Mouse (Mus musculus) spleen, embryonic (tissue): ENCODE results near the gene Thoc5.

Experiments
- CTCF ChIA-PET: fragments of 350-600 bp; sonication (Branson Sonifier 250); formaldehyde crosslinking; loops from one replicate; lab custom pipeline; 2022; lab: Charles Lee

Gene Thoc5

DNA sequence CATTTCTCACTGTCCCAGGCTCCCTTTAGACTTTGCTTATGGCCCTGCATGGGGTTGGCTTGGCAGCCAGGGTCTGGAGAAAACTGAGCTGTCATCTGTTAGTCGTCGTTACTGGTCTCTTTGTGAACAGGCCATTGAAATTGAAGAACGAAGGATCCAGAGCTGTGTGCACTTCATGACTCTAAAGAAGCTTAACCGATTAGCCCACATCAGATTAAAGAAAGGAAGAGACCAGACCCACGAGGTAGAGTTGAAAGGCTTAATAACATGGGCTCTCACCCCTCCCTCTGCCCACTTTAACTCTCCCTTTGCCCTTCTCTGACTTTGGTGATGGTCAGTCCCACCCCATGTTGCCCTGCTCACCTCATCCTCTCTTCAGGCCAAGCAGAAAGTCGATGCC, 6.8 kb downstream of the Thoc5 start:
- CTCF ChIA-PET, result no interaction called here

GRCm38 (mm10) chr11:4906231-4906630, 11.1 kb downstream of the Thoc5 start:
- CTCF ChIA-PET, result no interaction called here

DNA sequence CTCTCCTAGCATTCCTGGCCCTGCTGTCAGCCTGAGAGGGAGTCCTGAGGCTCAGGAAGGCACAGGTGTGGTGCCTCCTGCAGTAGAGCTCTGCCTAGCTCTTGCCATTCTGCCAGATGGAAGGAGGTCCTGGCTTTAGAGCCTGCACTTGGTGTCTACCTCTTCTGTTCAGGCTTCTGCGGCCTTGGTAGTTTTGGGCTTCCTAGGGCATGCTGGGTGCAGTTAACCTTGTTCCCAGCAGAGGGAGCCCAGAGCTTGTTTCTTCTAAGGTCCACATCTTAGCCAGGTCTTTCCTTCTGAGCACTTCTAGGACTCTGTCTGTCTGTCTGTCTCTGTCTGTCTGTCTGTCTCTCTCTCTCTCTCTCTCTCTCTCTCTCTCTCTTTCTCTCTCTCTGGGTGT, 20.9 kb downstream of the Thoc5 start:
- CTCF ChIA-PET, result interaction anchor here (0.7 kb wide), 1 partner anchor 66 kb away, joined by 4 read pairs; no protein-coding TSS in a partner anchor

GRCm38 (mm10) chr11:4921281-4921680, 26.2 kb downstream of the Thoc5 start:
- CTCF ChIA-PET, result no interaction called here

DNA sequence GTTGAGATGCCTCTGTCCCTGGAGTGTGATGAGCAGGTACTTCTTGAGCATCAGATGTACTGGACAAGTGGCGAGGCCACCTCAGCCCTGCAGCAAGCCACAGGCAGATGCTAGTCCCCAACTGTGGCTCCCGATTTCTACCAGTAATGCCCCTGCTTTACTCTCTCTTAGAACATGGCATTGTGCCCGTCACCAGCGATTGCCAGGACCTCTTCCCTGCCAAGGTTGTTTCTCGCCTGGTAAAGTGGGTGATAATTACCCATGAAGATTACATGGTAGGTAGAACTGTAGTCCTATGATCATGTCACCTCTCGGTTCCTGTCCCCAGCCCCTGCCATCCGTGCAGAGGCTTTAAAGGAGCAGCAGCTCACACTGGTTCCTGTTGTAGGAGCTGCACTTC, 26.6 kb downstream of the Thoc5 start:
- CTCF ChIA-PET, result no interaction called here

- CTCF ChIA-PET, result no interaction called here
Measured at GRCm38 (mm10) chr11:4927224-4927623, 32.1 kb downstream of the Thoc5 start.

DNA sequence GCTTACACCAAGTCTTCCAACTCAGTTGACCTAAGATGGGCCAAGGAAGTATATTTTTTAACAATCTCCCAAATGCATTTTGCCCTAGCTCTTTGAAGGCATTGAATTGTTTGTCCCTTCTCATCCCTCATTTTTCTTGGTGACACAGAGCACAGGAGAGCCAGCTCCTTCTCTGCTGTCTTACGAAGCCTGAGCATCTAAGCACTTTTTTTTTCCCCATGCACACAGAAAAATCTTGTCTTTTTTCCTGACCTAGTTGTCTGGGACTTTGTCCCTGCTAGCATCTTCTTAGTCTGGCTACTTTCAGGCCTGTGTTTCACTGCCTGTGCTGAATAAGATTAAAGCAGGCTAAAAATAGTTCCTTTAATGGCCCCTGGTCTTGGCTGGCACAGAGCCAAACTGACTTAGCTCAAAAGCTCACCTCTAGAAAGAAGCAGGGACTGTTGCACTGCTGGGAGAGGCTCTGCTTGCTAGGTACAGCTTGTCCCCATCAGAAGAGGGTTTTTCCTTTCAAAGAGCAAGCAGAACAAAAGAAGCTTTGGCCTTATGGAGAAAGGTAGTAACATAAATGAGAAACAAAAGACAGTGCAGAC, 36.0 kb downstream of the Thoc5 start:
- CTCF ChIA-PET, result no interaction called here

GRCm38 (mm10) chr11:4936243-4936642, 41.1 kb downstream of the Thoc5 start:
- CTCF ChIA-PET, result no interaction called here

DNA sequence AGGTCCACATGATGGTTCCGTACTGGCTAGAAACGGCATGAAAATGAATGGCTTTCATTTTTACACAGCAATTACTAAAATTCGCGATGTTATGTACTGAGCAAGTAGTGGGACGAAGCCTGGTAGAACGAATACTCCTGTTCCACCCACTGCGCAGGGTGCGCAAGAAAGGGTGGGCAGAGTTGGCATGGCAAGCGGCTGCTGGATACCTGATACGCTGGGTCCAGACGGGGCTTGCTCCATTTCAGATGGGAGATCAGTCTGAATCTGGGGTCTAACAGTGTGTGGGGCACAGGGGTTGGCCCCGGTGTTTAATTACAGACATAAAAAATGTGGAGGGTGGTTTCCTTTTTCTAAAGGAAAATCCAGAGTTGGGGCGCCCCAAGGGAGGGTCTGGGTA, 51.4 kb downstream of the Thoc5 start:
- CTCF ChIA-PET, result no interaction called here

- CTCF ChIA-PET, result interaction anchor here (0.6 kb wide), 2 partner anchors 15 to 59 kb away, joined by 3 to 5 read pairs; no protein-coding TSS in a partner anchor
Measured at GRCm38 (mm10) chr11:4946947-4947812, 52.1 kb downstream of the Thoc5 start.

DNA sequence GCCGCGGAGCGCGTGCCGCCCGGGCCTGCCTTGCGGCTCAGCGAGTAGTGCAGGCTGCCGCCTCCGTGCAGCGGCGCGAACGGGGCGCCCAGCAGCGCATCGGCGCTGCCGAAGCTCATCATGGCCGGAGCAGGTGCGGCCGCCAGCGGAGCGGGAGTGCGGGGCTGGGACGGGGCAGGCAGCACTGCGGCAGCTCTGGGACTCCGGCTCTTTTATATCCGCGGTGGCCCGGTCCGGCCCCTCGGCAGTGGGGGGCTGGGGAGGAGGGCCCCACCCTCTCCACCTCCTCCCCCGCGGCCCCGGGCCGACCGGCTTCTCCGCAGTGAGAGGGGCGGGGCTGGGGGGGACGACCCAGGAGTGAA, 52.7 kb downstream of the Thoc5 start, which contains the start of gene Nefh:
Nefh (minus strand) TSS at position 252 of the 362 bp plus-strand sequence.
- CTCF ChIA-PET, result interaction anchor here (0.6 kb wide), 1 partner anchor 15 kb away, joined by 3 read pairs; no protein-coding TSS in a partner anchor

GRCm38 (mm10) chr11:4948792-4949191, 53.7 kb downstream of the Thoc5 start:
- CTCF ChIA-PET, result no interaction called here

DNA sequence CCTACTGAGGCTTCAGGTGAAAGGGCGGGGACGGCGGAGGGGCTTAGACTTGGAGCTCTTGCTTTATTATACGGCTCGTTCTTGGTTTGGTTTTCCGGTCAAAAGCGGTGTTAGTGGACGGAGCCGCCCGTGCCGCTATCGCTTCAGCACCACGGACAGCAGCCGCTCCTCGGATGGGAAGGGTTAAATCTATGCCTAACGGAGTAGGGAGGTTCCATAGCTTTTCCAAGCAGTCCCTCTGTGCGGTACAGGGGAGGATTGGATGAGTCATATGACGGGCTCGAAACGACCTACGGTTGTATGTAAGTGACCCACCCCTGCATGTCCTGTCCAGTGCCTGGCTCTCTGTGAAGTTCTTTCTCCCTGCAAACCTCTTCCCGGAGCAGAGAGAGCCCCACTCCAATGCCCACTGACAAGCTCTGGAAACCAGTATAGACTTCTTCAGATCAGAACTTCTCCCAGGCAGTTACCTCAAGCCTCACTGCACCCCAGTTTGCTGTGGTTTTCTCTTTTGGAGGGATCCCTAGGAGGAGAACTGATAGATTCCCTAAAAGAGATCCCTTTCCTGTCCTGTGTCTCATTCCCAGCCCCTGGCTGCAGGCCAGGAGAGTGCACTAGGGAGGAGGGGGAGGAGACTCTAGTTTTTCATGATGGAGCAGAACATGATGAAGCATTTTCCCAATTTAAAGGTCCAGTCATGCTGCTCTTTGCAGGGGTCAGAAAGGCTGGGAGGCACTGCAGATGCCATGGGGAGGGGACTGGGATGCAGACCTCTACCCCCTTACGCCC, 54.3 kb downstream of the Thoc5 start:
- CTCF ChIA-PET, result no interaction called here

DNA sequence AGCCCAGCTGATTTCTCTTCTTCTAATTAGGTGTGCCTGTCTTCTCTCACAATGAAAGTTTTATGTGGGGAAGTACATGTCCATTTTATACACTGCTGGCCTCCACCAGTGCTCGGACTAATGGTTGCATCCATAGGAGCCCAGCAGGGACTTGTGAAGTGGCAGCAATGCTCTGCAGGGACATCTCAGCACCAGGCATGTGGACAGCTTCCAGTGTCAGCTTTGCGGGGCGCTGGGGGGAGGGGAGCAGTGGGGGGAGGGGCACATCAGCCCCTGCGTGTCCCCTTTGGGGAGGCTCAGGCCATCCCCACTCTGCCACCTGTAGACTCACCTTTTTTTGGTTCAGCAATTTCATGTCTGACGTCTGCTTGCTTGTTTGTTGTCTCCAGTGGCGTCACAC, 58.3 kb downstream of the Thoc5 start:
- CTCF ChIA-PET, result no interaction called here

GRCm38 (mm10) chr11:4953918-4954317, 58.8 kb downstream of the Thoc5 start:
- CTCF ChIA-PET, result no interaction called here

DNA sequence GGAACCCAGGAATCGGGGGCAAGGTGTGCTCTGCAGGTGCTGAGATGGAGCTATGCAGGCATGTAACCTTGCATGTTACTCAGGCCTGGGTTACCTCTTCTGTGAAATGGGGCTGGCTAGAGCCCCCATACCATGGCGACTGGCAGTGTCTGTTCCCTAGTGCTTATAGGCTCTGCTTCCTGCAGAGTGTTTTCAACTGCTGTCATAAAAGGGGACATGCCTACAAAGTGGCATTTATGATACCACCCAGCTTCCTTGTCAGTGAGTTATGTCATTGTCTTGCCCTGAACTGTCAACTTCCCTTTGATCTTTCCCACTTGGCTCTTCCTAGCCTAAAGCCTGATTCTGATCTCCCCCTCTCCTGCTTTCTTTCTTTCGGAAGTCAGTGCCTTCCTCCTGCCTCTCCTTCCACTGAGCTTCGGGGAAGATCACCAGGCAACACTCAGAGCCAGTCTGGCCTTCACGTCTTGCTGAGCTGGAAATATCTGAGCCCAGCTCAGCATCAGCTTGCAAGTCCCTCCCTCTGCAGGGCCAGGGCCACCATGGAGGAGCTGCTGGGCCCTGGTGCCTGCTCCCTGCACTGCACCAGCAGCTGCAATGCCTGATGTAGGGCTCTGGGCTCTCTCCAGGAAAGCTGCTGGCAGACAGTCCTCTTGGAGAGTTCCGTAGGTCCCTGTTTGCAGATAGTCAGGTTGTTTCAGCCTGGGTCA, 68.1 kb downstream of the Thoc5 start:
- CTCF ChIA-PET, result interaction anchor here (0.7 kb wide), 1 partner anchor 16 kb away, joined by 3 read pairs; no protein-coding TSS in a partner anchor

DNA sequence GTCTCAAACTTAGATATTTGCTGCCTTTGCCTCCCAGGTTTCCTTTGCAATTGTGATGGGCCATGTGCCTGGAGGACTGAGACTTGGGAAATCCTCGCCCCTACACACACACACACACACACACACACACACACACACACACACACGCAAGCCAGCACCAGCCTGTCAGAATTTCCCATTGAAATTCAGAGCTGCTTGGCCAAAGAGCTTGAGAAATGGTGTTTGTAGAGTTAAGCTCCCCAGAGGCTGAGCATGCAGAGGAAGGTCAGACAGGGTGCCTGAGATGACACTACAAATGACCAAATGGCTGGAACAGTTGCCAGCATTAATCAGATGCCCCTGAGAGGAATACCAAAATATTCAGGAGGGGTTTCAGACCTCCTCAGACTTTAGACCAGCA, 71.2 kb downstream of the Thoc5 start:
- CTCF ChIA-PET, result no interaction called here

- CTCF ChIA-PET, result no interaction called here
Measured at GRCm38 (mm10) chr11:4966888-4967287, 71.8 kb downstream of the Thoc5 start.

DNA sequence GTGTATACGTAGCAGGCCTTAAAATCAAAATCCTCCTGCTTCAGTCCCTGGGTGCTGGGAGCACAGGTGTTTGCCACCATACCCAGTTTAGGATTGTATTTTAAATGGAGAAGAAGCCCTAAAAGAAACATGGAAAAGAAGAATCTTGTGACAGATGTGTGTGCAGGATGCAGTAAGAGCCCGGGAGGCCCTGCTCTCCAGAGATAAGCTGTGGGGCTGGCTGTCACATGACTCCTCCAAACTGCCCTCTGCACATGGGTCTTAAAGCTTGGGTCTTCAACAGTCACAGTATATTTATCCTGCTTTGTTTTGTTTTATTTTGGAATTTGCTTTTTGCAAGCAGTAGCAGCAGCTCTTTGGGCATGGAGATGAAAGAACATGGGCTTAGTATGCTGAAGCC, 72.4 kb downstream of the Thoc5 start:
- CTCF ChIA-PET, result no interaction called here

GRCm38 (mm10) chr11:4968376-4968775, 73.3 kb downstream of the Thoc5 start:
- CTCF ChIA-PET, result no interaction called here
